Mouse (Mus musculus) embryonic fibroblast, embryonic 13.5 days (primary cell): ENCODE data around the gene Tango2. TPM values are rescaled to one million over a fixed set of nuclear protein-coding genes. Genes with fewer than 3 reads are reported as not detected.

ENCODE experiments used
- H3K27ac ChIP-seq: 2 replicates; pipeline ENCODE4 v1.5.1; 2012; ENCODE audit warnings: low read length, control low read depth, inconsistent platforms; ENCODE audit not compliant: insufficient read depth
- H3K4me1 ChIP-seq: 2 replicates; pipeline ENCODE4 v1.6.1; 2011; ENCODE audit warnings: low read length; ENCODE audit not compliant: control insufficient read depth, insufficient read depth
- H3K4me3 ChIP-seq: 2 replicates; pipeline ENCODE4 v1.5.1; 2011; ENCODE audit warnings: mild to moderate bottlenecking, control low read depth, low read length; ENCODE audit not compliant: insufficient read depth
- CTCF ChIP-seq: IDR thresholded peaks from 2 replicates; pipeline ENCODE4 v1.5.1; 2011; ENCODE audit warnings: mild to moderate bottlenecking, control low read depth, low read length, moderate library complexity, borderline replicate concordance; ENCODE audit not compliant: insufficient read depth
- POLR2A ChIP-seq: IDR thresholded peaks from 2 replicates; pipeline ENCODE4 v1.6.1; 2011; ENCODE audit warnings: low read depth, mild to moderate bottlenecking, control low read depth, low read length, moderate library complexity
- polyA plus RNA-seq: library from polyadenylated mRNA; stranded (reverse); fragments of >200 nt; gene quantifications from 2 replicates; pipeline ENCODE4 v1.2.4, GENCODE M21; 2011; ENCODE audit warnings: low read depth; ENCODE audit not compliant: missing spikeins, insufficient read length

Gene Tango2
- polyA plus RNA-seq, 1 experiment, result 27.1 TPM

DNA sequence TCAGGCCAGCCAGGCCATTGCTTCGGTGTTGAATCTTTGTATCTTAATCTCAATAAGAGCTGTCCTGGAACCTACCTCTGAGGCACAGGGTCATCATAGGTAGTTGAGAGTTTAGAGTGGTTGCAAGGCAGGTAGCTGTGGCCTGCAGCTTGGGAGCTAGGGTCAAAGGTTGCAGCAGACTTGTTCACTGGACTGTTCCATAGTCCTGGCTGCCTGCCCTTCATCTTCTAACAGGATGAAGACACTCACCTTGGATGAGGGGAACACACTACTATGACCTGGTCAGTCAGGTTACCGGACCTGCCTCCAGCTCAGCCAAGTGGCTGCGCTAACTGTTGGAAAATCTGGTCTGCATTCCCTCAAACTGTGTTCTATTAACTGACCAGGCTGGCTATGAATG lies 43.2 kb upstream of the Tango2 start:
- Histone ChIP-seq H3K4me1 (peaks cover 2% of the 10 kb centered on the region; the same call in 1 of the 2 replicates), H3K4me3 (no peak overlapping the region), H3K27ac (no peak overlapping the region)
- TF ChIP-seq CTCF, result no peak
- no peak for TF ChIP-seq POLR2A

DNA sequence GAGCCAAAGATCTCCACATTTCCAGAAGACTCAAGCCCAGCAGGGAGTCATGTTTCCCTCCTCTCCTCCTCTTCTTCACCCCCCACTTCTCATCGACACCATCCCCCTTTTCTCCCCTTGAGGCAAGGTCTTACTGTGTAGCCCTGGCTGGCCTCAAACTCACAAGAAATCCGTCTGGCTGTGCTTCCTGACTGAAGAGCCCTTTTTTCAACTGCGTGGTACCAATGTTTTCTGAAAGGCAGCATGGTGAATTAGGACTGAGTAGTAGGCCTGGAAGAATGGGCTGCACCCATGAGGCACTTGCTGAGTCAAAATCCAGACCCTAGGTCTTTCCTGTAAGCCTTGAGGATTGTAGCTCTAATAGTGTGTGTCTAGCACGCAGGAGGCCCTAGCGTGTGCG lies 42.5 kb upstream of the Tango2 start:
- Histone ChIP-seq H3K4me1 (no peaks in the 10 kb centered on the region), H3K4me3 (no peak overlapping the region), H3K27ac (no peak overlapping the region)
- no peak for TF ChIP-seq CTCF
- TF ChIP-seq POLR2A, result no peak

GRCm38 (mm10) chr16:18388583-18389435 lies 40.9 kb upstream of the Tango2 start:
- no peak overlapping the region for H3K4me3 ChIP-seq
- no peaks in the 10 kb centered on the region for H3K4me1 ChIP-seq
- TF ChIP-seq POLR2A, result no peak
- TF ChIP-seq CTCF, result no peak
- no peak overlapping the region for H3K27ac ChIP-seq

DNA sequence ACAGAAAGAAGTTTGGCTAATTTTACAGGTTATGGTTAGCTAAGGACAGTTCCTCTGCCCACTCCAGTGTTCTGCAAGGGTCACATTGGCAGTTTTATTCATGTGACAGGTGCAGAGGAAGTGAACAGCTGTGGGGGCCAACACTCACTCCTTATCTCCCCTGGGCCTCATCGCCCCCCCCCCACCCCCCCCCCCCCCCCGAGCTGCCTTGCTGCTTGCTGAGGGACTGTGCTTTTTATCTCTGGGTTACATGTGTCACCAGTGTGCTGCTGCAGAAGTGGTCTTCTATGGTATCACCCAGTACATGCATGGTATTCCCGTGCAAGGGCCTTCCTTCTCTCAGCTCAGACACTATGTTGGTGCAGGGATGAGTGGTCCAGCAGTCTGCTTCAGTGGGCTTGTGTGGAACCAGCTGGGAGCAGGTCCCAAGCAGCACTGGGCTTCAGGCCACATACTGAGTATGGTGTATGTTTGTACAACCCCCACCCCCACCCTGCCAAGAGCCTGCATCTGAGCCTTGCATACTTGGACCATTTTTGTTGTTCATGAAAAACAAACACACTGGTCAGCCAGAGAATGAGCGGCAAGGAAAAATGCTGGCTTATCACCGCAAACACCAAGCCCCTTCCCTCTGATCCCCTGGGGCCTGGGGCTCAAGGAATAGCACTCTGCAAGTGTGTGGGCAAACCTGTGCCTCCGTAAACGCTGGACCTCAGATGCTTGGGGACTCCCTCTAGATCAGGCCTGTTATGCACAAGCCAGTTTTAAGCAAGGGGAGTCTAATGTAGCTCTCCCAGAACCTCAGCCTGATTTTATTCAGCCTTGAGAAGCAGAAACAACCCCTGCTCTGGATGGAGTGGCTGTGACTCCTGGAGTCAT lies 40.0 kb upstream of the Tango2 start:
- H3K27ac ChIP-seq, result no peak overlapping the region
- peaks cover 7% of the 10 kb centered on the region; the same call in 1 of the 2 replicates for H3K4me1 ChIP-seq
- H3K4me3 ChIP-seq, result no peak overlapping the region
- TF ChIP-seq POLR2A, result no peak
- TF ChIP-seq CTCF, result no peak

GRCm38 (mm10) chr16:18386972-18387371 lies 39.1 kb upstream of the Tango2 start:
- TF ChIP-seq CTCF (no peak), POLR2A (no peak)
- Histone ChIP-seq H3K27ac (no peak overlapping the region), H3K4me1 (peaks cover 8% of the 10 kb centered on the region; the same call in 1 of the 2 replicates), H3K4me3 (no peak overlapping the region)

GRCm38 (mm10) chr16:18386451-18386850 lies 38.5 kb upstream of the Tango2 start:
- Histone ChIP-seq H3K27ac (no peak overlapping the region), H3K4me3 (no peak overlapping the region), H3K4me1 (peaks cover 8% of the 10 kb centered on the region; the same call in 1 of the 2 replicates)
- TF ChIP-seq POLR2A, result no peak
- TF ChIP-seq CTCF, result no peak

GRCm38 (mm10) chr16:18385411-18385810 lies 37.5 kb upstream of the Tango2 start:
- Histone ChIP-seq H3K4me1 (peaks cover 8% of the 10 kb centered on the region; the same call in 1 of the 2 replicates), H3K27ac (no peak overlapping the region), H3K4me3 (no peak overlapping the region)
- TF ChIP-seq POLR2A, result no peak
- TF ChIP-seq CTCF, result no peak

DNA sequence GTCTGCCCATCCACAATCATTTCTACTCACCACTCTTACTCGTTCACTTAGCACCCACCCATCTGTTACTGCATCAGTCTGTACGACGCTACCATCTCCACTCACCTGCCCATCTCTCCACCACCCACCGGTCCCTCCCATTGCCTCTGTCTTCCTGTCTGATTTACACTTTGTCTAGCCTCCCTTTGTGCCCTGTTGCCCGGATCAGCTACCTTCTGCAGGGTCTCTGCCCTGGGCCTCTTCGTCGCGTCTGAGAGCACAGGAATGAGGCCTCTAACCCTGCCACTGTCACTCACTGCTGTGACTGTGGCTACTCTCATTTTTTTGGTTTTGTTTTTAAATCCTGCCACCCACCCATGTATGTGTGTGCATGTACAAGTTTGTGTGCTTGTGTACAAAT lies 36.8 kb upstream of the Tango2 start:
- Histone ChIP-seq H3K4me3 (no peak overlapping the region), H3K27ac (no peak overlapping the region), H3K4me1 (peaks cover 8% of the 10 kb centered on the region; the same call in 1 of the 2 replicates)
- TF ChIP-seq POLR2A (no peak), CTCF (no peak)

- Histone ChIP-seq H3K27ac (no peak overlapping the region), H3K4me1 (peaks cover 8% of the 10 kb centered on the region; the same call in 1 of the 2 replicates), H3K4me3 (no peak overlapping the region)
- TF ChIP-seq CTCF (no peak), POLR2A (no peak)
Measured at GRCm38 (mm10) chr16:18384211-18384610, 36.3 kb upstream of the Tango2 start.
